ENCODE assay signal across 29 mouse cellular contexts in the genomic region with DNA sequence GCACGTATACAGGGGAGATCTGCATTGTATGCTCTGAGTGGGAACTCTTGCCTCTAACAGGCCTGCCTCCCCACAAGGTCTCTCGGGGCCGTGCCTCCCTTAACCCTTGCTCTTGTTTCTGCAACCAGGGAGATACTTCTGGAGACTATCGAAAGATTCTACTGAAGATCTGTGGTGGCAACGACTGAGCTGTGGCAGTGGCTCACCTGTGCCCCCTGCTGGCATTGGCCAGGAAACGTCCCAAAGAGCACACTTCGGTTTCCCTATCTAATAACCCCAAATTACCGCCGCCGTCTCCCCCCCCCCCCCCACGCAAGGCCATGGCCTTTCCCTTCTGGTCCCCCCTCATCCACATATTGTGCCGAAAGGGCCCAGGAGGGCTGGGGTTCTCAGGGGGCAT. TPM values are rescaled to one million over a fixed set of nuclear protein-coding genes. Genes with fewer than 3 reads are reported as not detected.
"Had no signal": no experiment of that assay in that cellular context is flagged by ENCODE, and none has a peak within 500 bp of the region (broad histone marks: within the 10 kb centered on the region; RNA-seq: fewer than 3 reads in every experiment).

No protein-coding gene starts in this region.

RNA-seq across cellular contexts. Expression of a gene that starts 16.9 kb away (rescaled TPM):
- polyA plus RNA-seq: embryonic facial prominence, embryonic 10.5 days; erythroblast, embryonic 14.5 days had no signal

RNA-seq across cellular contexts. Expression of a gene that starts 41.5 kb away (rescaled TPM):
- polyA plus RNA-seq: cortical plate, adult 2 months; heart, adult 2 months had no signal

RNA-seq across cellular contexts. Expression of a gene that starts 47.3 kb away (rescaled TPM):
- total RNA-seq: gastrocnemius, adult 18-20 months; gastrocnemius, adult 2 months; gastrocnemius, adult 8-10 months; heart, adult 18-20 months; heart, adult 2 months had no signal
- polyA plus RNA-seq: erythroblast, embryonic 14.5 days; heart, adult 2 months had no signal

RNA-seq across cellular contexts. Expression of a gene that starts 55.7 kb away (rescaled TPM):
- total RNA-seq: gastrocnemius, adult 18-20 months; gastrocnemius, adult 2 months; gastrocnemius, adult 8-10 months; gastrocnemius, postnatal 10 days; gastrocnemius, postnatal 14 days; gastrocnemius, postnatal 25 days; gastrocnemius, postnatal 36 days; gastrocnemius, postnatal 4 days; heart, adult 18-20 months; heart, adult 2 months; heart, adult 8-10 months had no signal
- polyA plus RNA-seq: cerebellum, adult 2 months; cortical plate, adult 2 months; embryonic facial prominence, embryonic 10.5 days; embryonic facial prominence, embryonic 11.5 days; embryonic facial prominence, embryonic 12.5 days; embryonic facial prominence, embryonic 13.5 days; embryonic facial prominence, embryonic 14.5 days; embryonic facial prominence, embryonic 15.5 days; erythroblast, embryonic 14.5 days; forebrain, embryonic 10.5 days; forebrain, embryonic 11.5 days; forebrain, embryonic 12.5 days; forebrain, embryonic 13.5 days; forebrain, embryonic 14.5 days; forebrain, embryonic 15.5 days; forebrain, embryonic 16.5 days; frontal cortex, adult 2 months; gonadal fat pad, adult 2 months; heart, adult 2 months had no signal

RNA-seq across cellular contexts. Expression of a gene that starts 56.4 kb away (rescaled TPM):
- total RNA-seq: gastrocnemius, adult 18-20 months; gastrocnemius, adult 2 months; gastrocnemius, adult 8-10 months; gastrocnemius, postnatal 10 days; gastrocnemius, postnatal 14 days; gastrocnemius, postnatal 25 days; gastrocnemius, postnatal 36 days; gastrocnemius, postnatal 4 days; heart, adult 18-20 months; heart, adult 2 months; heart, adult 8-10 months had no signal
- polyA plus RNA-seq: cerebellum, adult 2 months; cortical plate, adult 2 months; embryonic facial prominence, embryonic 10.5 days; embryonic facial prominence, embryonic 11.5 days; embryonic facial prominence, embryonic 12.5 days; embryonic facial prominence, embryonic 13.5 days; embryonic facial prominence, embryonic 14.5 days; embryonic facial prominence, embryonic 15.5 days; erythroblast, embryonic 14.5 days; forebrain, embryonic 10.5 days; forebrain, embryonic 11.5 days; forebrain, embryonic 12.5 days; forebrain, embryonic 13.5 days; forebrain, embryonic 14.5 days; forebrain, embryonic 15.5 days; forebrain, embryonic 16.5 days; frontal cortex, adult 2 months; gonadal fat pad, adult 2 months; heart, adult 2 months had no signal
